Mouse (Mus musculus) large intestine, adult 2 months (tissue): ENCODE results near the gene Bsn. TPM values are rescaled to one million over a fixed set of nuclear protein-coding genes. Genes with fewer than 3 reads are reported as not detected.

Experiments used
- DNase-seq: peaks from one replicate; pipeline ENCODE4 v3.0.0-alpha.2; 2012; ENCODE audit warnings: low read depth, low spot score
- WGBS: fragments of 180-500 bp; shearing (Covaris S2); methylation state at CpG from one replicate; pipeline ENCODE4 v1.1.7; 2018; 5-methylcytosine and 5-hydroxymethylcytosine counted together
- polyA plus RNA-seq: library from polyadenylated mRNA; depleted of rRNA; stranded (reverse); fragments of >200 nt; gene quantifications from 2 replicates; pipeline ENCODE4 v1.2.3, GENCODE M21; 2012

Gene Bsn
- polyA plus RNA-seq, 1 experiment, result 2.0 TPM

DNA sequence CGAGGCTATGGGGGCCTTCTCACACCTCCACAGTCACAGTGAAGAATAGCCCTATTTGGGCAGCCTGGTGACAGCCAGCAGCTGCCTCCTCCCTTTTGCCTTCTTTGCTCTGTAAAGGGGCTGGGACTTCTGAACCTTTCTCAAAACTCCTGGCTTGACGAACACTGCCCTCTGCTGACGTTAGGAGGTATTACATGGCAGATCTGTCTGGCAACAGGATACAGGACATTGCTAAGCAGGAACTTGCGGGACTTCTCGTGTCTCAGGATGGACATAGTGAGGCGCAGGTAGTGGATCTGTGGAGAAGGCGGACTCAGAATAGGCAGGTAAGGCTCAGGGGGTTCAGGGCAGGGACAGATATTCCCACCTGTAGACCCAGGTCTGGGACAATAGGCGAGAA, 122.3 kb downstream of the Bsn start:
- WGBS, result 22% methylated on average over 8 of the region's 8 CpGs

DNA sequence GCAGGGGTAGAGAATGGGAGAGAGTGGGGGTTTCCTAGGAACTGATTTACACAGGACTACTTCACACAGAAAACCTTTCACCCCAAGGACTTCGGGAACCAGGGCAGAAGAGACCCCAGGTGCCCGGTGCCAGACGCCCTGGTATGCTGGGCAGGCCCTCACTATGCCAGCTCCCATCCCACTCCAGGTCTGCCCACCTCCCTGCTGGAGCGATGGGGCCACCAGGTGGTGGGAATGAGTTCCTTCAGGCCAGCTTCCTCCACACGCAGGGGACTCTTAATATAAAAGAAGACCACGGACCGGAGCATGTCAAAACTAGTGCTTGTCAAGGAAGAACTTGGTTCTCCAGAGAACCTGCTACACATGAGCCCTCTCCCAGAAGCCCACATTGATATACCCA, 123.0 kb downstream of the Bsn start:
- 85% methylated on average over 7 of the region's 7 CpGs for WGBS
- DNase-seq, result no peak

More for the DNA sequence above, 122.3 kb downstream of the Bsn start:
- peak; percentile 64 for DNase-seq

DNA sequence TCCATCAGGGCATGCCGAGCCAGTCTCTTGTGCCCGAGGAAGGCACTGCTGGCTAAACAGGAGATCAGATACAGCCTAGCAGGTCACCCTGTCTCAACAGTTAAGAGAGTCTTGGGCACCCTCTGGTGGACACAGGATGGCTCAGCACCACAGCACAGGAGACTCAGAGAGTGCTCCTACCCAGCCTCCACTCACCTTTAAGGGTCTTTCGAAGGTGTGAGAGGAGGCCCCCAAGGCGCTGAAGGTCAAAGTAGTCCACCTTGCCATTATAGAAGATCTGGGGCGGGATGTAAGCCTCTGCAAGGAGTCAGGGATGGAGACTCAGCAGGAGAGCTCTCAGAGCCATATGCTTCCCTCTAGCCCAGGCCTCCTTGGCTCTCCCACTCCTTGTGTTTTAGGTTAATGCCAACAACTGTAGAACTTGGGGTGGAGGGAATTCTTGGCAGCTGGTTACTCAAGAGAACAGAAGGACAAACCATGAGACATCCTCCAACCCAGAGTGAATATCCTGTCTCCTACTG, 124.6 kb downstream of the Bsn start:
- 40% methylated on average over 5 of the region's 5 CpGs for WGBS
- DNase-seq, result no peak

DNA sequence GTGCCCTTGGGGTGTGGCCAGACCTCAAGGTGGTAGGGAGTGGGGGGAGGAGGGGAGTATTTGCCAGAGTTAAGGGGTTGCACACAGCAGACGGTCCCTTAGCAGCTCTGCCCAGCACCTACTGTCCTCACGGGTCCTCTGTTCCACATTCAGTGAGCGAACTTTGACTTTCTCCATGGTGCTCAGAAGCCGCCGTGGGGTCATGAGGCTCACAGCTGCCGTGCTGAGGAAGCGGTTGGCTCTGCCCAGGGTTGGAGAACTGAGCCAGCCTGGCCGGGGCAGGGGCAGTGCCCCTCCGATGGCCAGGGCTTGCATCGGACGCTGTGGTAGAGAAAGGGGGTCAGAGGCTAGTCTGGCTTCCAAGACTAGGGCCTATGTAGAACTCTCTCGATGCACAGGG, 126.8 kb downstream of the Bsn start:
- no peak for DNase-seq
- 90% methylated on average over 12 of the region's 12 CpGs for WGBS

DNA sequence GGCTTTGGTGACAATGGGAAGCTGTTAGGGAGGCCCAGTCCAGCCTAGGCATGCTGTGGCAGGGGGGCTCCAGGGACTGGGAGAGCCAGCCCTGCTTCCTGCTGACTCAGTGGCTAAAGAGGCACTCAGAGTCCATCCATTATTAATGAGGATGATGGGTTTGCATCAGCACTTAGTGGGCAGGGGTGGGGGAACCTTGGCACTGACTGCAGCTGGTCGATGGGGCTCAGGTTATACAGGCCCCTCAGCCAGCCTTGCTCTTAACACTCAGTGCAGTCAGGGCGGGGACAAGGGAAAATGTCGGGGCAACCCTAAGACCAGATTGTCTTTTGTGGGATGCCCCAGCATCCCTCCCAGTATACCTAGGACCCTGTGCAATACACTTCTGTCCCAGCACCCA, 128.0 kb downstream of the Bsn start:
- DNase-seq, result no peak
- 90% methylated on average over 3 of the region's 3 CpGs for WGBS

DNA sequence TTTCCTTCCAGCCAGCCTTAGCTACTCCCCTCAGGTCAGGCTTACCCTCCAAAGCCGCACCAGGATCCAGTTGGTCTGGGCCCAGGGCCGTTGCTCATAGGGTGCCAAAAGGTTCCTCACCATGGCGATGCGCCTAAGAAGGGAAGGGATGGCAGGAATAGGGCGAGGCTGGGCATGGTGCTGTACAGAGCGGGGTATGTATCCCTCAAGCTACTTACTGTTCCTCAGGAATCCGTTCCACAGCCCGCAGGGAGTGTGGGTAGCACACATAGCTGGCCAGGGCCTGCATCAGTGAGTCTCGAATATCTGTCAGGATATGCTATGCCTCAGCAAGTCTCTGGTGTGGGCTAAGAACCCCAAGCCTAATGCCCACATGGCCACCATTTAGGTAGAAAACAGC, 131.9 kb downstream of the Bsn start:
- no peak for DNase-seq

DNA sequence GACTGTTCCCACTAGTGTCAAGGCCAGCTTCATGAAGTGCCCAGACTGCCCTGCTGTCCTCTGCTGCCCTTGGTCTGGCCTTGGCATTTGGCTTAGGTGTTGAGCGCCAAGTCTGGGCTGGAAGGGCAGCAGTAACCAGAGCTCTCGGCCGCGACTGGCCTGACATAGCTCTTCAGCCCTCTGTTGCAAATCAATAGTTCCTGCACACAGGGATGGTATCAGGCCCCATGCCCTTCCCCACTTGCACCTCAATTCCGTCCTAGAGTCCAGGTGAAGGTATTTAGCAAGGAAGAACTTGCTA, 133.0 kb downstream of the Bsn start:
- no peak for DNase-seq
- 95% methylated on average over 5 of the region's 5 CpGs for WGBS

More for the DNA sequence above, 131.9 kb downstream of the Bsn start:
- 94% methylated on average over 9 of the region's 9 CpGs for WGBS

DNA sequence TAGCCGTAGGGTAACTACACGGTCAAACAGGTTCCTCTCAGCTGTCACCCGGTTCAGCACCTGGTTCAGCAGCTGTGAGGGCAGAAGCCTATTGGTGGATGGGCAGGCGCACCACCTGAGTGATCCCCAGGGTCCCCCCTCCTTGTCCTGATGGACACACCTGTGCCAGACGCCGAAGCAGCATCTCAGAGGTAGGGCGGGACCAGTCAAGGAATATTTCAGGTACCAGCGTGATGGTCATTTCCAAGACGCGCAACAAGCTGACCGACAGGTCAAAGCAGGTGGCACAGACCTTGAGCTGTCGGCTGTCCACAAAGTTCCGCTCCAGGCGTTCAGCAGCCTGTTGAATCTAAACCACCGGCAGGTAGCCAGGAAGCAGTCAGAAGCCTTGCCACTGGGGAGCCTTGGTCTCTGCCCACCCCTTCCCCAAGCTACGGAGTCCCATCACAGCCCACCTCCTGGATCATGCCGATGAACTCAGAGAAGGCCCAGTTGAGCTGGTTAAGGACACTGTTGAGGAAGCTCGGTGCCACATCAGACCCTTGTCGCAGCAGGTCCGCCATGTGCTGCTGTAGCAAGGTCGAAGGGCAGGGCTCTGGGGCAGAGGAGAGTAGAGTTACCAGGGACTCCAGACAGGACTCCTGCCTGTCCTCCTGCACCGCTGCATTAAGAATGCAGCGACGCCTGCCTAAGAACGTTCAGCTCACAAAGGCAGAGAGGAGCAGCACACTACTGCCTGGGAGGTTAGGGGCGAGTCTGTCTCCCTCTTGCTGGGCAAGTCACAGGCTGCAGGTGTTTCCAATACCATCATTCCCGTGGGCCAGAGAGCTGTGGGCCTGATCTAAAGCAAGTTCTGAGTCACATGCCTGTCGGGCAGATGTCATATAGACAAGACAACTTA, 133.6 kb downstream of the Bsn start:
- WGBS, result 83% methylated on average over 28 of the region's 28 CpGs
- DNase-seq, result no peak

DNA sequence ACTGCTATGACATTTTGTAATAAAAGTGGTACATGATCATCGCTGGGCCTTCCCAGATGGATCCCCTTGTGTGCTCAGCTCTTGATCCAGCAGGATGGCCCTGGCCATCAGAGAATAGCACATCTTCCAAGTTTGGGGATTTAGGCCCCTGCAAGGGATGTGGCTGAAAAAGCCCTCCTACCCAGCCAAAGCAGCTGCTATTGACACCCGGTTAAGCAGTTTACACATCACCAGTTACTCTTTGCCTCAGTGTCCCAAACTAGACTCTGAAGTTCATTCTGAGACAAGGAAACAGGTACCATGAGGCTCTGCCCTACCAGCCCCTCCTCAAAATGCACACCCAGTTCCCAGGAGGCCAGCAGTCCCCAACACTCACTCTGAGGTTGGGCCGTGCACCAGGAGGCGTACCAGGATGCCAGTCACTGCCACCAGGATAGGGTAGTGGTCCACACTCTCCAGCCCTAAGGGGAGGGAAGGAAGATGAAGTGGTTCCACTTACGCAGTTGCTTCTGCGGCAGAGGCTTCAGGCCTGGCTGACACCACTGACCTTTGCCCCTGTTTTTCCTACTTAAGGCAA, 134.4 kb downstream of the Bsn start:
- WGBS, result 91% methylated on average over 6 of the region's 6 CpGs
- DNase-seq, result no peak

DNA sequence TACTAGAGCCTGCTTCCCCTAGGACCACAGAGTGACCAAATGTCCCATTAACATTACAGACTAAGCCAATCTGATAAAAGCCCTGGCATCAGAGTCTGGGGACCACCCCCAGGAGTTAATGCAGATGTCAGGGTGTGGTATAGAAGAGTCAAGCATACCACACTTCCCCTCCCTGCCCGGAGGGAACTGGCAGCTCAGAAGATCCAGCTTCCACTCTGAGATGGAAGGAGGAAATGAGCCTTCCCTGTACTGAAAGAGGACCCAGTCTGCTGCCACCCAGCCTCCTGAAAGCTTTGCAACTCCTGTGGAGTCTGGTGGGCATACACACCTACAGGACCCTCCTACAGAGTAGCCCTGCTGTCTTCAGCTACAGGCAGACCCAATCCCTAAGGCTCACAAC, 135.1 kb downstream of the Bsn start:
- WGBS, result 77% methylated on average over 1 of the region's 1 CpGs
- no peak for DNase-seq

DNA sequence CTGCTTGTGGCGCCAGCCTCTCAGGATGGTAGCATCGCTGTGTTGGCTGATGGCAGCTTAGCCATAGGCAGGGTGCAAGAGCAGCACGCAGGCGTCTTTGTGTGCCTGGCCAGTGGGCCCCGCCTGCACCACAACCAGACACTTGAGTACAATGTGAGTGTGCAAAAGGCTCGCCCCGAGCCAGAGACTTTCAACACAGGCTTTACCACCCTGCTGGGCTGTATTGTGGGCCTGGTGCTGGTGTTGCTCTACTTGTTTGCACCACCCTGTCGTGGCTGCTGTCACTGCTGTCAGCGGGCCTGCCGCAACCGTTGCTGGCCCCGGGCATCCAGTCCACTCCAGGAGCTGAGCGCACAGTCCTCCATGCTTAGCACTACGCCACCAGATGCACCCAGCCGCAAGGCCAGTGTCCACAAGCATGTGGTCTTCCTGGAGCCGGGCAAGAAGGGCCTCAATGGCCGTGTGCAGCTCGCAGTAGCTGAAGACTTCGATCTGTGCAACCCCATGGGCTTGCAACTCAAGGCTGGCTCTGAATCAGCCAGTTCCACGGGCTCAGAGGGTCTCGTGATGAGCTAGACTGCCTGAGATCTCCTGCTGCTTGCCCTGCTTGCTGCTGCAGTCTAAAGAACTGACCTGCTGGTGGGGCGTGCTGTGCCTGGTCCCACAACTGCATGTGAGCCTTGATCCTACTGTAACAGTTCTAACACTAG, 135.7 kb downstream of the Bsn start:
- no peak for DNase-seq
- WGBS, result 91% methylated on average over 22 of the region's 22 CpGs

DNA sequence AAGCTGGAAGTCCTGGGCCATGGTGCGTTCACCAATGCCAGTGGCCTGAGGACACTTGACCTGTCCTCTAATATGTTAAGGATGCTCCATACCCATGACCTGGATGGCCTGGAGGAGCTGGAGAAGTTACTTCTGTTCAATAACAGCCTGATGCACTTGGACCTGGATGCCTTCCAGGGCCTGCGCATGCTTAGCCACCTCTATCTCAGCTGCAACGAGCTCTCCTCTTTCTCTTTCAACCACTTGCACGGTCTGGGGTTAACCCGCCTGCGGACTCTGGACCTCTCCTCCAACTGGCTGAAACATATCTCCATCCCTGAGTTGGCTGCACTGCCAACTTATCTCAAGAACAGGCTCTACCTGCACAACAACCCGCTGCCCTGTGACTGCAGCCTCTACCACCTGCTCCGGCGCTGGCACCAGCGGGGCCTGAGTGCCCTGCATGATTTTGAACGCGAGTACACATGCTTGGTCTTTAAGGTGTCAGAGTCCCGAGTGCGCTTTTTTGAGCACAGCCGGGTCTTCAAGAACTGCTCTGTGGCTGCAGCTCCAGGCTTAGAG, 136.4 kb downstream of the Bsn start:
- no peak for DNase-seq
- WGBS, result 61% methylated on average over 15 of the region's 15 CpGs

DNA sequence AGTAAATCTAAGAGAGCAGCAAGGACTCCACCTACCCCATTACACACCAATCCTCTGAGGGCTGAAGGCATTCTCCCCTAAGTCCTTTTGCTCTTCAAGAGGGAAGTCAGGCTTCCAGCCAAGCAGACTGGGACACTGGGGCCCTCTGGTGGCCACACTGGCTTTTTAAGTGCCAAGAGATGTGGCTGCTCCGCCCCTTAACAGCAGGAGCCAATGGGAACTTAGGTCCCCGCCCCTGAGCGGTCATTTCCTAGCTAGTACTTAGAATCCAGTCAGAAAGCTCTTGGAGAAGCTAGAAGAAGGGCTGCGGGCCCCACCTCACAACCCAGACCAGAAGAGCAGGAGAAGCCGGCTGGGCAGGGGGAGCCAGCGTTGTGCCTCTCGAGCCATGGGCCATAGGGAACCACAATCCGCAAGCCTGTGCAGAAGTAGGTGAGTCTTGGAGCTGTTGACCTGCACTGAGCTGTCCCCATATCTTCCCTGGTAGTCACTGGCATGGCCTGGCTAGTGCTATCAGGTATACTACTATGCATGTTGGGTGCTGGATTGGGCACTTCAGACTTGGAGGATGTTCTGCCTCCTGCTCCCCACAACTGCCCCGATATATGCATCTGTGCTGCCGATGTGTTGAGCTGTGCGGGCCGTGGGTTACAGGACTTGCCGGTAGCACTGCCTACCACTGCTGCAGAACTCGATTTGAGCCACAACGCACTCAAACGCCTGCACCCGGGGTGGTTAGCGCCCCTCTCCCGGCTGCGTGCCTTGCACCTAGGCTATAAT, 137.1 kb downstream of the Bsn start, which contains the start of gene Amigo3:
TSS of gene Amigo3 (plus strand) at position 275 of the 780 bp plus-strand sequence.
- WGBS, result 48% methylated on average over 20 of the region's 20 CpGs
- DNase-seq, result peak; percentile 91

DNA sequence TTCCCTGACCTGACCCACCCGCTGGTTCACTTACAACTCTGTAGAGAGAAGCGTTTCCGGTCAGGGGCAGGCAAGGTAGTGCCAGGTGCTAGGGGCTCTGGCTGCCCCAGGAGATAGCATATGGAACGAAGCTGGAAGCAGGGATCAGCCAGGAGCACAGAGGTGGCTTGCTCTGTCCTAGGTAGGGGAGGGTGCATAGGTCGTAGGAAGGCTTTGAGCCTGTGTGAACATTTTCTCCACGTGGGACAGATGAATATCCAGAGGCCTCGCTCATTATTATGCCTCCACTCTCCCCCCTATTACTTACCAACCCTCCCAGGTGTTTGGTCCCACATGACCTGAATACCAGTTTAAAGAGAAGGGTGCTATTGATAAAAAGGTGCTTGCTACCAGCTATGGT, 137.8 kb downstream of the Bsn start:
- no peak for DNase-seq
- 70% methylated on average over 7 of the region's 7 CpGs for WGBS

DNA sequence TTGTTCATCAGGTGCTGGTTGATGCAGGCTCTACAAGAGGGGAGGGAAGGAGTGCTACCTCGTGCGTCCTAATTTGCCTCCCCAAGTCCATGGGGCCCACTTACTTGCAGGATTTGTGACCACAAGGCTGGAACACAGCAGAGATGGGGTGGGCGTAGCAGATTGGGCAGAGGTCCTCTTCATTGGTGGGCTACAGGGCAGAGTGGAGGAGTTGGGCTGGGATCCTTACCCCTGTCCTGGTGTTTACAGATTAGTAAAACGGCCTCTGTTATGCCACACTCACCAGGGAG, 138.3 kb downstream of the Bsn start:
- 69% methylated on average over 4 of the region's 4 CpGs for WGBS
- DNase-seq, result no peak

DNA sequence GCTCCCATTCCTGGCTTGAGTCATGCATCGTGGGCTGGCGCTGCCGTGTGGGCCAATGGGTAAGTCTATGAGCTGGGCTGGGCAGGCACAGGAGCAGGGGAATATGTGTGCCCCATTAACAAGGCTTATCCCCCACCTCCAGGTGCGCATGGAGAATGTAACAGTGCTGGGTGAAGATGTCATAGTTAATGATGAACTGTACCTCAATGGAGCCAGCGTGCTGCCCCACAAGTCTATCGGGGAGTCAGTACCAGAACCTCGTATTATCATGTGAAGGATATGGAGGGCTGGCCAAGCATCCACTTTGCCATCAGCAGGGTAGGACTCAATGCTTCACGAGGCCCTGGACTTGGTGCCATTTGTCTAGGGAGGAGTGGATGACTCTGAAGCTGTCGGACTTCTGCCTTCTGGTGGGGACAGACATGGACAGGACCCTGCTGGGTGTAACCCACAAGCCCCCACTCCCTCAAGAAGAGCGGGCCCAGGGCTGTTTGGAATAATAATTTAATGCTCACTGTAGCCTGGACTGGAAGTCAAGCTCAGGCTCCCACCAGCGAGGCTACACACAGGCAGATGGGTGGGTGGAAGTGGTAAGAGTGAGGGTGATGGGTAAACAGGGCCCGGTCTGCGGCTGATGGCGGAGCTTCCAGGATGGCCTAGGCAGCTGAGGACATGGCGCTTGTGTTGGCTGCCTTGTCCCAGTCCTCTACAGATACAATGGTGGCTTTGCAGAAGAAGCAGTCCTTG, 138.8 kb downstream of the Bsn start:
- DNase-seq, result no peak
- 91% methylated on average over 15 of the region's 15 CpGs for WGBS

DNA sequence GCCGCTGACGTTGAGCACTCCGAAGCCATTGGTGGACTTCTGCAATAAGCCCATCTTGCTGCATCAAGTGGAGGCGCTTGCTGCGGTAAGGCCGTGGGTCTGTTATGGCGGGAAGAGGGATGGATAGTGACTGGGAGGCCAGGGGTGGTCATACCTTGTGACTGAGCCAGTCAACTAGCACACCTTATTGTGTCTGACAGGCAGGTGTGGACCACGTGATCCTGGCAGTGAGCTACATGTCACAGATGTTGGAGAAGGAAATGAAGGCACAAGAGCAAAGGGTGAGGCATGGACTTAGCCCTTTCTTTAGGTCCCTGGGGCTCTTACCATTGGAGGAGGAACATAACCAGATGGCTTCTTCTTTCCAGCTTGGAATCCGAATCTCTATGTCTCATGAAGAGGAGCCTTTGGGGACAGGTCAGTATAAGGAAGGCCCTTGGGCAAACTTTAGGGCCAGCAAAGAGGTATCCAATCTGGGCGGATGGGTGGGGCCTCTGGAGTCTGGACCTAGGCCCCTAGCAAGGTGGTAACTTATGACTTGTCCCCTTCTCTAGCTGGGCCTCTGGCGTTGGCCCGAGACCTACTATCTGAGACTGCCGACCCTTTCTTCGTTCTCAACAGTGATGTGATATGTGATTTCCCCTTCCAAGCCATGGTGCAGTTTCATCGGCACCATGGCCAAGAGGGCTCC, 140.5 kb downstream of the Bsn start:
- DNase-seq, result peak; percentile 73
- WGBS, result 27% methylated on average over 15 of the region's 15 CpGs

DNA sequence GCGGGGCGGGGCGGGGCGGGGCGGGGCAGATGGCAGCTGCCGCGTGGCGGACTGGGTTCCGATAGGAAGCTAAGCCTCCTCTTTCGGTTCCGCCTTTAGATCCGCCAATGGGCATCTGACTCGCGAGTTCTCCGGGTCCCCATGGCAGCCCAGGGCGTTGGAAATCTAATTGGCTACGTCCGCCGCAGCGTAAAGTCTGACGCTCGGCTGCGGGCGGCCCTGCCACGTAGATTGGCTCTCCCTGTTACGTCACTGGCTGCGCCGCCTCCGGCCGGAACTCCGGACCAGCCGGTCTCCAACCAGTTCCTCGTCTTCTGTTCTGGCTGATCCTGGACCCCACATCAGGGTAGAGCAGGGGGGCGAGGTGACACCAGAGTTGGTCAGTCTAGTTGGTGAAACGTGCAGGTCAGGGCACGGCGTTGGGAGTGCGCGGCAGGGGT, 141.1 kb downstream of the Bsn start, which contains the start of gene Gmppb:
TSS of gene Gmppb (plus strand) at position 227 of the 440 bp plus-strand sequence.
- peak; percentile 93 for DNase-seq
- WGBS, result under 1% methylated on average over 35 of the region's 39 CpGs
